Mouse (Mus musculus) midbrain, postnatal 0 days (tissue): Measurements from ENCODE around the gene Ispd. TPM values are rescaled to one million over a fixed set of nuclear protein-coding genes. Genes with fewer than 3 reads are reported as not detected.
A peak's percentile ranks its signal among the peaks of the same experiment; 100 is the strongest.

Experiments used
- ATAC-seq: fragments of 200-750 bp; cut with Nextera tagmentation; 2 replicates; pipeline ENCODE4 v1.8.0; 2017; ENCODE audit warnings: moderate number of reproducible peaks, mild to moderate bottlenecking, moderate TSS enrichment, moderate library complexity; ENCODE audit not compliant: low FRiP score
- DNase-seq: peaks from one replicate; pipeline ENCODE4 v3.0.0-alpha.2; 2015; ENCODE audit warnings: low spot score
- H3K27ac ChIP-seq: fragments of 300-500 bp; sonication (generic); 2 replicates; pipeline ENCODE4 v1.5.1; 2014; ENCODE audit warnings: low read depth, mild to moderate bottlenecking, low read length, mixed read lengths
- H3K27me3 ChIP-seq: fragments of 300-500 bp; sonication (generic); 2 replicates; pipeline ENCODE4 v1.6.1; 2014; ENCODE audit warnings: low read length, control low read depth, mixed read lengths; ENCODE audit not compliant: insufficient read depth
- H3K36me3 ChIP-seq: fragments of 300-500 bp; sonication (generic); 2 replicates; pipeline ENCODE4 v1.6.1; 2014; ENCODE audit warnings: low read length, control low read depth, mixed read lengths; ENCODE audit not compliant: insufficient read depth
- H3K4me1 ChIP-seq: fragments of 300-500 bp; sonication (generic); 2 replicates; pipeline ENCODE4 v1.6.1; 2014; ENCODE audit warnings: mild to moderate bottlenecking, control low read depth, antibody characterized with exemption, low read length, mixed read lengths; ENCODE audit not compliant: insufficient read depth
- H3K4me2 ChIP-seq: fragments of 300-500 bp; sonication (generic); 2 replicates; pipeline ENCODE4 v1.6.1; 2014; ENCODE audit warnings: low read depth, mild to moderate bottlenecking, low read length, mixed read lengths; ENCODE audit not compliant: poor library complexity, severe bottlenecking
- H3K4me3 ChIP-seq: fragments of 300-500 bp; sonication (generic); 2 replicates; pipeline ENCODE4 v1.5.1; 2014; ENCODE audit warnings: low read depth, mild to moderate bottlenecking, low read length, moderate library complexity
- H3K9ac ChIP-seq: fragments of 300-500 bp; sonication (generic); replicated peaks from 2 replicates; pipeline ENCODE4 v1.6.1; 2014; ENCODE audit warnings: mild to moderate bottlenecking, low read length, moderate library complexity, mixed read lengths; ENCODE audit not compliant: poor library complexity, severe bottlenecking
- H3K9me3 ChIP-seq: fragments of 300-500 bp; sonication (generic); 2 replicates; pipeline ENCODE4 v1.6.1; 2016; ENCODE audit warnings: low read length, control low read depth
- CTCF ChIP-seq: IDR thresholded peaks from 2 replicates; pipeline ENCODE4 v1.5.1; 2016; ENCODE audit warnings: antibody characterized with exemption, mild to moderate bottlenecking
- WGBS: fragments of 180-500 bp; shearing (Covaris S2); extraction: QIAGEN DNeasy Blood & Tissue Kit; methylation state at CpG from one replicate; pipeline ENCODE4 v1.1.7; 2014; 5-methylcytosine and 5-hydroxymethylcytosine counted together
- polyA plus RNA-seq: library from polyadenylated mRNA; unstranded; fragments of >200 nt; fragmentation: Nextera tagmentation; extraction: Ambion mirVana; gene quantifications from 2 replicates; pipeline ENCODE4 v1.2.1, GENCODE M21; 2015
- total RNA-seq: library from RNA; depleted of rRNA; stranded (reverse); fragments of >200 nt; gene quantifications from 2 replicates; pipeline ENCODE4 v1.2.3, GENCODE M21; 2014

Gene Ispd
- total and polyA plus RNA-seq, 2 experiments from 2014 or later, result 9.3 to 11.9 TPM

- H3K4me1 ChIP-seq, result no peaks in the 10 kb centered on the region
- ATAC-seq (no peak), DNase-seq (no peak)
- no peaks in the 10 kb centered on the region for H3K27me3 ChIP-seq
- WGBS, result 90% methylated on average over 6 of the region's 6 CpGs
- H3K4me3 ChIP-seq, result no peak overlapping the region
- peak; percentile 13; the same call in 1 of the 2 replicates for TF ChIP-seq CTCF
- H3K9ac ChIP-seq, result no peak overlapping the region
- no peaks in the 10 kb centered on the region for H3K9me3 ChIP-seq
- H3K36me3 ChIP-seq, result no peaks in the 10 kb centered on the region
- no peak overlapping the region for H3K27ac ChIP-seq
- no peak overlapping the region for H3K4me2 ChIP-seq
These were observed 300.5 kb downstream of the Ispd start for GRCm38 (mm10) chr12:36681779-36682178.

GRCm38 (mm10) chr12:36694072-36694471, 312.8 kb downstream of the Ispd start:
- ATAC-seq, result no peak

GRCm38 (mm10) chr12:36704380-36704779, 323.1 kb downstream of the Ispd start:
- ATAC-seq, result no peak
- 36% methylated on average over 1 of the region's 1 CpGs for WGBS
- peak; percentile 58 for DNase-seq
- Histone ChIP-seq H3K9me3 (no peaks in the 10 kb centered on the region), H3K4me1 (no peaks in the 10 kb centered on the region), H3K9ac (no peak overlapping the region), H3K4me2 (no peak overlapping the region), H3K27ac (no peak overlapping the region), H3K27me3 (no peaks in the 10 kb centered on the region), H3K36me3 (no peaks in the 10 kb centered on the region), H3K4me3 (no peak overlapping the region)
- peak; percentile 72 for TF ChIP-seq CTCF

More at GRCm38 (mm10) chr12:36694072-36694471, 312.8 kb downstream of the Ispd start:
- no peaks in the 10 kb centered on the region for H3K4me1 ChIP-seq
- no peak overlapping the region for H3K4me2 ChIP-seq
- no peak overlapping the region for H3K4me3 ChIP-seq
- no peaks in the 10 kb centered on the region for H3K27me3 ChIP-seq
- no peak overlapping the region for H3K9ac ChIP-seq
- H3K36me3 ChIP-seq, result no peaks in the 10 kb centered on the region
- no peak overlapping the region for H3K27ac ChIP-seq
- TF ChIP-seq CTCF, result no peak
- WGBS, result 88% methylated on average over 2 of the region's 2 CpGs
- no peaks in the 10 kb centered on the region for H3K9me3 ChIP-seq
- no peak for DNase-seq

GRCm38 (mm10) chr12:36708810-36709209, 327.6 kb downstream of the Ispd start:
- no peak overlapping the region for H3K27ac ChIP-seq
- WGBS, result 52% methylated on average over 1 of the region's 1 CpGs
- H3K9me3 ChIP-seq, result no peaks in the 10 kb centered on the region
- H3K4me1 ChIP-seq, result no peaks in the 10 kb centered on the region
- DNase-seq (no peak), ATAC-seq (no peak)
- no peak overlapping the region for H3K4me2 ChIP-seq
- H3K36me3 ChIP-seq, result no peaks in the 10 kb centered on the region
- H3K4me3 ChIP-seq, result no peak overlapping the region
- TF ChIP-seq CTCF, result no peak
- no peaks in the 10 kb centered on the region for H3K27me3 ChIP-seq
- no peak overlapping the region for H3K9ac ChIP-seq

GRCm38 (mm10) chr12:36713866-36714662, 332.8 kb downstream of the Ispd start:
- ATAC-seq, result 0 out of 2 replicates have a peak, but pooled peaks have one; percentile 56
- H3K4me3 ChIP-seq, result peak overlapping the region; percentile 23; the same call in 1 of the 2 replicates
- H3K4me1 ChIP-seq, result no peaks in the 10 kb centered on the region
- H3K9ac ChIP-seq, result no peak overlapping the region
- peak overlapping the region; percentile 43 for H3K4me2 ChIP-seq
- no peaks in the 10 kb centered on the region for H3K27me3 ChIP-seq
- no peaks in the 10 kb centered on the region for H3K9me3 ChIP-seq
- 23% methylated on average over 17 of the region's 17 CpGs for WGBS
- DNase-seq, result peak; percentile 72
- peak; percentile 72 for TF ChIP-seq CTCF
- H3K36me3 ChIP-seq, result no peaks in the 10 kb centered on the region
- H3K27ac ChIP-seq, result no peak overlapping the region

- Histone ChIP-seq H3K36me3 (no peaks in the 10 kb centered on the region), H3K27me3 (no peaks in the 10 kb centered on the region), H3K9me3 (no peaks in the 10 kb centered on the region), H3K27ac (no peak overlapping the region), H3K4me1 (no peaks in the 10 kb centered on the region), H3K4me2 (no peak overlapping the region), H3K9ac (no peak overlapping the region), H3K4me3 (no peak overlapping the region)
- WGBS, result 78% methylated on average over 5 of the region's 5 CpGs
- ATAC-seq (no peak), DNase-seq (no peak)
- no peak for TF ChIP-seq CTCF
These were observed 336.3 kb downstream of the Ispd start for GRCm38 (mm10) chr12:36717526-36717925.
